Mouse (Mus musculus) spleen, adult 2 months (tissue): ENCODE data around the gene Cflar.

Source experiments
- CTCF ChIP-seq: fragments of 200-500 bp; IDR thresholded peaks from 2 replicates; pipeline ENCODE4 v1.5.1; 2011; ENCODE audit warnings: mild to moderate bottlenecking, inconsistent platforms; ENCODE audit not compliant: insufficient read depth, insufficient read length, insufficient replicate concordance; ENCODE audit errors: extremely low read depth
- POLR2A ChIP-seq: fragments of 200-500 bp; IDR thresholded peaks from 2 replicates; pipeline ENCODE4 v1.6.1; 2011; ENCODE audit warnings: low read depth, low read length, inconsistent platforms

DNA sequence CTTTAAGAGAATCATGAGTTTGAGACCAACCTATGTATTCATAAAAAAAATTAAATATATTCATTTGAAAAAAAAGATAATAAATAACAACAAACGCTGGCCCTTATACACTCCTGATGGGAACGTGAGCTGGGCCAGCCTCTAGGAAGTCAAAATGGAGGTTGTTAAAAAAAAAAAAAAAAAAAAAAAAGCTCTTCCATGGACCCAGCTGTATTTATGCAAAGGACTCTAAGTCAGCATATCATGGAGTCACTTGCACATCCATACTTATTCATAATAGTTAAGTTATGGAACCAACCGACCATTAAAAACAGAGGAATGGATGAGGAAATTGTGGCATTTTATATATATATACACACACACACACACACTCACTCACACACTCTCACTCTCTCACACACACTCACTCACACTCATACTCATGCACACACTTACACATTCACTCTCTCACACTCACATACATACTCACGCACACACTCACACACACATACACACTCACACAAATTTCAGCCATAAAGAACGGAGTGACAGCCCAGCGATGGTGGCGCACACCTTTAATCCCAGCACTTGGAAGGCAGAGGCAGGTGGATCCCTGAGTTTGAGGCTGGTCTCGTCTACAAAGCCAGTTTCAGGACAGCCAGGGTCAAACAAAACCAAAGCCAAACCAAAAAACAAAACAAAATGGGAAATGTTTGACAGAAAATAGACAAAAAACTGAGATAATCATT lies 90.4 kb downstream of the Cflar start:
- no peak for TF ChIP-seq CTCF
- TF ChIP-seq POLR2A: no peak
